Mouse (Mus musculus) skeletal muscle tissue, adult 2 months (tissue): ENCODE measurements around the gene Olfr556.
A peak's percentile ranks its signal among the peaks of the same experiment; 100 is the strongest.
"Not testable (repeated sequence)": the region's sequence is repeated elsewhere in the genome, so short reads cannot be mapped to it uniquely, and the experiment has no call there.

ENCODE experiments used
- DNase-seq: peaks from one replicate; pipeline ENCODE4 v3.0.0-alpha.2; 2012; ENCODE audit warnings: low read depth, low spot score

The Olfr556 gene

DNA sequence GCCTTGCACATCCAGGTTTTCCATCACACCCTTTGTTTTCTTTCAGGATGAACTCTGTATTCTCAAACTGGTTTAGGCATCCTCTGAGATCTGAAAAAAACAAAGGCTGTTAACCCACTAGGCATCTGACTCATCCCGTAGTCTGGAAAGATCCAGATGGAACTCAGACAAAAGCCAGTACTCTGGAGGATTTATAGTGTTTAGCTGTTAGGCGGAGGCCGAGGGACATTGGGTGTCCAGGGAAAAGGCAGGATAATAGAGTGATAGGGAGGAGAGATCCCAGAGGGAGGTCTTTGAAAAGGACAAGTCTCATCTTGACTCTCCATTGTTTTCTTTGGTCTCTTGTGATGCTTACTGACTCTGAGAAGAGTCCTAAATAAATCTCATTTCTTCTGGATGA is at the start of gene Olfr556:
Gene Olfr556, plus strand, starts transcription at position 301 of the 400 bp plus-strand sequence.
- no peak for DNase-seq

DNA sequence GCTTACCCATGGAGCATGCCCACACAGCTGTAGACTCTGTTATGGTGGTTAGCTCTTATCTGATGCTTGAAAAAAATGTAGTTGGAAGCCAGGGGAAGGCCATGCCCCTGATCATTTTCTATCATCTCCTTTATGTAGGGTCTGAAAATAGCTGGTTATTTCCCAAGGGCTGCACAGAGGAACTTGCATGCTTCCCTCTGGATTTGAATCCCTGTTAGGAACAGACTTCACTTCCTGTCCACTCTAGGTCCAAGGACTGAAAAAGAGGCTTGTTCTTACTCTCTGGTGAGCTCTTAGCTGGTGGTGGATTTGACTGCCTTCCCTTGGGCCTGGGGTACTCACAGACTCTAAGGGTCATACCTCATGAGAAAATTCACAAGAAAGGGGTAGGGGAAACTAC is 46.6 kb upstream of the Olfr556 start, which contains the start of gene Olfr553:
Gene Olfr553, minus strand, starts transcription at position 101 of the 400 bp plus-strand sequence.
- no peak for DNase-seq

DNA sequence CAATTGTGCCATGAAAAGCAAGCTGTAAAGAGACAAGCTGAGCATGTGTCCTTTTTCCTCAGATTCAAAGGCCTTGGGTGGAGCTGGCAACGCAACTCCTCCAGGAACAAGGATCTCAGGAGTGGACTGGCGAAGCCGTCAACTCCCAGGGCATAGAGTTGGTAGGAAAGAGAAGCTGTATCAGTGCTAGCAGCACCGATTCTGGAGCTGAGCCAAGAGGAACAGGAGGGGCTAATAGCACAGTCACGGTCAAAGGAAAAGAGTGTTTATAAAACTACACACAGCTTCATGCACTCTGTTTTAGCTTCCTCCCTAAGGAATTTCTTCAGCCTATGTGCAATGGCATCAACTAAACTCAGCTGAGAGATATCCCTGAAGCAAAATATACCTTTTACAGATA is 45.1 kb upstream of the Olfr556 start:
- no peak for DNase-seq

DNA sequence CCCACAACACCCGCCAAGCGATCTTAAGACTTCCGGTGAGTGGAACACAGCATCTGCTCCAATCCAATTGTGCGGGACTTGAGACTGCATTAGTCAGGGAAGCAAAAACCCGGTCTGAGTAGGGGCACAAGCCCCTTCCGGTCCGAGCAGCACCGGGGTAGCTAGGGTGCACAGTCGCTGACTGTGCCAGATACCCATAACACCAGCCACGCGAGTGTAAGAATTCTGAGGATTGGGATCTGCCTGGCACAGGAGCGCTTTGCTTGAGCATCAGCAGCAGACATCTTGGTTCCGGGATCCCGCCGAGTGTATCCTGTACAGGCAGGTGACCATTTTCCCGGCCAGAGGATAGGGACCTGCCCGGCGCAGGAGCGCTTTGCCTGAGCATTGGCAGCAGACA is 44.3 kb upstream of the Olfr556 start:
- DNase-seq, result not testable (repeated sequence)

DNA sequence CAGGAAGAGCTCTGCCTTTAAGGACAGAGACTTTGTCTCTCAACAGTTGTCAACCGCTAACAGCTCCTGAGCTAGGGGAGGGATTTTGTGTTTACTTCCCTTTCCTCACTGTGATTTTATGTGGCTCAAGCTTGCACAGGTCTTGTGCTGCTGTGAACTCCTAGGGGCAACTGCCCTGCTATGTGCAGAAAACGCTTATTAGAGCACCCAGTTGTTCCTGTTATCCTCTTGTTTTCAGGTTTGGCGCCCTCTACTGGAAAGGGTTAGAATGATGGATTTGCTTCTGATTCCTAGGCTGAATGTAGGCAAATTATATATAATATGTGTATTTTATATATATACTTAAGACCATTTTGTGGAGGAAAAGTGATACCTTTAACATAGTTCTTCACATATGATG is 28.0 kb upstream of the Olfr556 start:
- DNase-seq, result peak; percentile 19

DNA sequence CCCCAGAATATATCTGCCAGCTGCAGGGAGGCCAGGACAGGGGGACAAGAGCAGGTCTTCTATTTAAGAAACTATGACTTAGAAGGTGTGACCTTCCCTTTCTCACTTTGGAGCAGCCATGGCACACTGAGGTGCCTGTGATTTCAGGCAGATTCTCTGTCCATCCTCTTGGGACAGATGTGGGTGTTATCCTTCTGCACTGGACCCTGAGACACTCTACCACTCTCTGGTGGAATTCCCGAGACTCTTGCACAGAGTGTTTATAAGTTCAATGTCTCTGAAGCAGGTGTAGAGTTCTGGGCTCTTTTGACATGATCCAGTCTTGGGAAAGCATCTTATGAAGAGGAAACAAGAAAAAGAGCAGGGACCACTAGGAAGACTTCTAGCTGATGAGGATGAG is 26.6 kb upstream of the Olfr556 start, which contains the start of gene Olfr554:
Gene Olfr554, plus strand, starts transcription at position 301 of the 400 bp plus-strand sequence.
- DNase-seq, result no peak

DNA sequence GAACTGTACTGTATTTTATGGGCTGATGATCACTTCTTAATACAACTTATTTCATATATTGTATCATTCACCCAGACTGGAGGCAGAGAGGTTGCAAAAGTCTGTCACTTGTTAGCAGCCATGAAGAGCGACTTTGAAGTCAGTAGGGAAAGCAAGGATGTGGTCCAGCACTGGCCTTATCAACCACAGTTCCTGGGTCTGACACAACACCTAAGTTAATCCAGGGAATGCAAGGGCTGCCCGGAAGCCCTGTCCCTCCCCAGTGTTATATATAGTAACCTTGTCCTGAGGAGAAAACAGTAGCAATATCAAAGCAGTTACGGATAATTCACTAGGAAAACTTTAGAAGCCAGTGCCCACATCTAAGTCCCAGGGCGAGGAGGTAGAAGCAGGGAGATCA is 19.8 kb upstream of the Olfr556 start:
- DNase-seq, result not testable (repeated sequence)

DNA sequence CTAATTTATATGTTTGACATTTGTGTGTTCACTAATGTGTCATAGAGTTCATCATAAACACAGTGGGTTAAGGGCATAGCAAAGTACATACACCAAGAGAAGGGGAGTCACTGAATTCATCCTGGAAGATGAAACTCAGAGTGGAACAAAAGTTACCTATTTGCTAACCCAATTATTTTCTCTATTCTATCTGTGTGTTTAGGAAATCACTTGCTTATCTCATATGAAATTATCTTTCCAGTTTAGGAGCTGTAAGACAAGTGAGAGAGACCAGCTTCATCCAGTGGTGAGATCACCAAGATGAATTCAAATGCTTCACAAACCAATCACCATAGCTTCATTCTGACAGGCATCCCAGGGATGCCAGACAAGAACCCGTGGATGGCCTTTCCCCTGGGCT is 6.2 kb upstream of the Olfr556 start, which contains the start of gene Olfr555:
Gene Olfr555, plus strand, starts transcription at position 301 of the 400 bp plus-strand sequence.
- no peak for DNase-seq

DNA sequence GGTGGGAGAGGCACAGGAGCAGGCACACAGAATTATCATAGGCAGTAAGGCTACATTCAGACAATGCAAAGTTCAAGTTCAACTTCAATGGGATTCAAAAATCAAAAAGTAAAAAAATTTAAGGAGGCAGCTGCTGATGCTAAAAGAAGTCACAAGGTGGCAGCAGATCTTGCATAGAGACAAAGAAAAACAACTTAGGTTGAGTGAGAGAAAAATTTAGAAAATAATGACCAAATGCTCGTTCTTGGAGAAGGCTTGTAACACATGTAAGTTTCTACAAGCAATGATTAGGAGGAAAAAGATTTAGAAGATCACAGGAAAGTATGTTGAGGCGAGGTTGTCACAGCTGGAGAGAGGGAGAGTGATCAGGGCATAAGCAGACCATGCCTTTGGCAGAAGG is 679 bp downstream of the Olfr556 start:
- DNase-seq, result no peak

DNA sequence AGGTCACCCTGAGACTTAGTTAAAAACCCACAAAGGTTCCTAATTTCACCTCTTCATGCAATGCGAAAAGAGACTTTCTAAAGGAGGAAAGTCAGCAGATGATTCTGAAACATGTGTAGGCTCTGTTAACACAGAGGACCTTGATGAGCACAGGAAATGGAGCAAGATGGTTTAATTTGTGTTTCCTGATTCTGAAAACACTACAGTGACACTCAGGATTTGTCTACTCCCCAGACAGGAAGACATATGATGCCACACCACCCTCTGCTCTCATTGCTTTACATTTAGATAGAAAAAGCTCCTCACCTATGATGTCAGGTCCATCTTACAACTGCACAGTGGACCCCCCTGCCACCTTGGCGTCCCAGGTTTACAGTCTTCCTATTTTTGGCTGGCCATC is 11.5 kb downstream of the Olfr556 start:
- DNase-seq, result no peak

DNA sequence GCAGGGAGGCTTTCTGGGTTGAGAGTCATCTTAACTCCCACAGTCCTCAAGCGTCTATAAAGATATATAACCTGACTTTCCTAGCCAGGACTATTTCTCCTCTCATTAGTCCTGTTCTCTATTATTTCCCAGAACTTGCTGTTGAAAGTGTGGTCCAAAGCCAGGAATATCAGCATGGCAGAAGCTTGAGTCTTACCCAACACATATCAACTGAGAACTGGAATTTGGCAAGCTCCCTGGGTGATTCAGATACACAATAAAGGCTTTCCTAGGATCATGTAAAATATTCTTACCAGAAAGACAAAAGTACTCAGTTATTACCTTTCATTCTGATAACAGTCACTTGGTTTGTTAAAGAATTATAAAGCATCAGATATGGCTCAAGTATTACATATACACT is 17.2 kb downstream of the Olfr556 start:
- DNase-seq, result no peak

DNA sequence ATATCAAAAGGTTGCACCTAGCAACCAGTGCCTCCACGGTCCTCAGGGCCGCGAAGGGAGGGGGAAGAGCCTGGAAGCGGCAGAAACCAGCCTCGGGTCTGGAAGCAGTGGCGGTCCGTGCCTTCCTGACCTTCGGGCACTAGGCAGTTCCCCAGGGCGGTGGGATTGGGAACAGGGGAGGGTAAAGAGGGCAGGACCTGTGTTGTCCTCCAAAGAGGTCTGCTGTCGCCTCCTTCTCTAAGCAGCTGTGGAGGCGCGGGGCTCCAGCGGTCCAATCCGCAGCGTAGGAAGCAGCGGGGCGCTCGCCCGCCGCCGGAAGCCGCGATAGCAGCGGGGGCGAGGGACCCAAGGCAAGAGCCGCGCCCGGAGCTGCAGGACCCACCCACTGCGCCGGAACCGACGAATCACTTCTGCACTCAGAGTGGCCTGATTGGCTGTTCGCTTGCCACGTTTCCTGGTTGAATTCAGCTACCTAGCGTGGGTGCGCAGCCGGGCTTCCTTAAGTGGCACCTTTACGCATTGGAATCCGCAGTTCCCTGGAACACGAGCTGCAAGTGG is 22.3 kb downstream of the Olfr556 start, which contains the start of gene Trim68:
Gene Trim68, minus strand, starts transcription at position 384 of the 558 bp plus-strand sequence.
- peak; percentile 86 for DNase-seq

DNA sequence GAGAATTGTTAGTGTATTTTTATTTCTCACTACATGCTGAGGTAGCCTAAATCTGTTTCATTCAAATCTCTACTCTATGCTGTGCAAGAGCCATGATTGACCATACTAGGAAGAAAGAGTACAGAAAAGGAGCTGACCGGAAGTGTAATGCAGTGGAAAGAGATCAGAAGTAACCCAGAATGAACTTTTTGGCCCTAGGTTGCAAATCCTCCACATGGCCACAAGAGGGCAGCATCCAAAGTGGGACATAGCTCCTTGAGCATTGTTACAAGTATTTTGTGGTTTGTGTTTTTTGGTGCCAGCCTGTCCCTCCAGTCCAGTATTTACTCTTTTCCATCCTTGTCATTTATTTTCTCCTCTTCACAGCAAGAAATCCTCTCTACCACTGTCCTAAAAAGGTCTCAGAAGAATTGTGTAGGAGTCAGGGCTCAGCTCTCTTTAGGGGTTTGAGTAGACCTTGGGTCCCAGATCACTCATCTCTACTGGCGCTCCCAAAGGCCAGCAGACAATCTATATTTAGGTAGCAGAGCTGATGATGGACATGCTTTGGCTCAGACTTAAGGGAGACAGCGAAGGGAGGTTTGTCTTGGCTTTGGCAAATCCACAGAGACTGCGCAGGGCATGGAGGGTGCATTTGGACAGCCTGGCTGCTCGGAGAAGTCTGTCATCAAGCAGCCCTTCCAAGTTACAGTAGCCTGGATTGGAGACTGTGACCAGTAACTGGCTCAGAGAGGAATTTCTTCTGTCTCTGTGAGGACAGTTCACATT is 30.8 kb downstream of the Olfr556 start, which contains the start of gene Olfr557:
Gene Olfr557, plus strand, starts transcription at position 553 of the 768 bp plus-strand sequence.
- DNase-seq, result no peak

DNA sequence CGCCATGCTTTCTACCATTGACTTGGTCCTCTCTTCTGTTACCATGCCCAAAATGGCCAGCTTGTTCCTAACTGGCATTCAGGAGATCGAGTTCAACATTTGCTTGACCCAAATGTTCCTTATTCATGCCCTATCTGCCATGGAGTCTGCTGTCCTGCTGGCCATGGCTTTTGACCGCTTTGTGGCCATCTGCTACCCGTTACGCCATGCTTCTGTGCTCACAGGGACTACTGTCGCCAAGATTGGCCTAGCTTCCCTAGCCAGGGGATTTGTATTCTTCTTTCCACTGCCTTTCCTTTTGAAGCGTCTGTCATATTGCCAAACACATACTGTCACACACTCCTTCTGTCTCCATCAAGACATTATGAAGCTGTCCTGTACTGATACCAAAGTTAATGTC is 33.8 kb downstream of the Olfr556 start:
- DNase-seq, result no peak

DNA sequence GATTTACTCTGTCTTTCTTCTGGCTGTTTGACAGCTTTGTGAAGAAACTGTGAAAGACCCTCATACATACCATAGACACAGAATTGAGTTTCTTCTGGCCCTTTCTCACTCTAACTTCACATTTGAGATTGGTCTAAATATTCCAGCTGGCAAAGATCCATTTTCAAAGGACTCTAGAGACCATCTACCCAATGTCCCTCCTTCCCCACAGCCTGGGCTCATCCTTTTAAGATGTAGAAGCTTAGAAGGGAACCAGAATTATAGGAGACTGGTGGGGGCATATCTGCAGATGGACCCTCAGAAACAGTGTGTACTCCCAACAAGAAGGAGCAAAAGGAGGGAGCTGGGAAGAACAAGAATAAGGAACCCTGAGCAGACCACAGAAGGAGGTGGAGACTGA is 37.2 kb downstream of the Olfr556 start, which contains the start of gene Olfr558:
Gene Olfr558, plus strand, starts transcription at position 301 of the 400 bp plus-strand sequence.
- DNase-seq, result no peak

DNA sequence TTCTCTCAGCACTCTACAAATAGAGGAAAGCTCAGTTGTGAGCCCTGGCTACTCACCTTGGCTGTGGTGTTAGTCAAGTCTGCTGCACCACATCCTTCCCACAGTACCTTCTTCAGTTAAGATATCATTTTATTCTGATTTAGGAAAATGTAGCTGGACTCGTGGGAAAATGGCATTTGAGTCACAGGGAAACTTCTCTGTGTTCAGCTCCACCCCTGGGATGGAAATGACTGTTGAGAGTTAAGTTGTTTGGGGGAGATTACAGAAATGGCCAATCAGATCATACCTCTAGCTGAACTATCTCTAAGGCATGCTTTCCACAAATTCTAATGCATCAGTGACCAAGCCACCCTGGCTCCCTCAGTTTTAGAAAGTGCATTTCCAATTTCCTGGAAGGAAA is 54.3 kb downstream of the Olfr556 start, which contains the start of gene Olfr33:
Gene Olfr33, minus strand, starts transcription at position 101 of the 400 bp plus-strand sequence.
- DNase-seq, result no peak
